Mouse (Mus musculus): ENCODE results near the gene Cstf3. TPM values are rescaled to one million over a fixed set of nuclear protein-coding genes. Genes with fewer than 3 reads are reported as not detected.

Gene Cstf3
- polyA plus RNA-seq, 1 experiment from 2014 or later, result 91.1 TPM

- ATAC-seq (ENCODE audit: insufficient read depth, low FRiP score, low TSS enrichment) (no peak), DNase-seq (ENCODE audit: low spot score) (no peak)
- no peaks in the 10 kb centered on the region for H3K27me3 ChIP-seq (ENCODE audit: control insufficient read depth, insufficient read depth, low read length)
- H3K36me3 ChIP-seq (ENCODE audit: control insufficient read depth, insufficient read depth, low read length), result no peaks in the 10 kb centered on the region
- H3K4me2 ChIP-seq (ENCODE audit: low read depth), result no peak overlapping the region
- H3K9me3 ChIP-seq (ENCODE audit: control insufficient read depth, low read length), result no peaks in the 10 kb centered on the region
- no peaks in the 10 kb centered on the region for H3K4me1 ChIP-seq (ENCODE audit: control insufficient read depth, insufficient read depth, low read length)
- H3K4me3 ChIP-seq (ENCODE audit: low read depth, low read length), result no peak overlapping the region
- no peak overlapping the region for H3K9ac ChIP-seq (ENCODE audit: low read length)
- no peak overlapping the region for H3K27ac ChIP-seq (ENCODE audit: low read depth, low read length)
- WGBS, result 82% methylated on average over 6 of the region's 6 CpGs
These were observed 18.3 kb upstream of the Cstf3 start for GRCm38 (mm10) chr2:104572066-104572465.

GRCm38 (mm10) chr2:104576216-104576615, 14.1 kb upstream of the Cstf3 start:
- H3K36me3 ChIP-seq (ENCODE audit: control insufficient read depth, insufficient read depth, low read length), result no peaks in the 10 kb centered on the region
- WGBS, result 66% methylated on average over 5 of the region's 5 CpGs
- no peaks in the 10 kb centered on the region for H3K9me3 ChIP-seq (ENCODE audit: control insufficient read depth, low read length)
- no peaks in the 10 kb centered on the region for H3K4me1 ChIP-seq (ENCODE audit: control insufficient read depth, insufficient read depth, low read length)
- H3K4me2 ChIP-seq (ENCODE audit: low read depth), result no peak overlapping the region
- DNase-seq (ENCODE audit: low spot score) (no peak), ATAC-seq (ENCODE audit: insufficient read depth, low FRiP score, low TSS enrichment) (no peak)
- no peaks in the 10 kb centered on the region for H3K27me3 ChIP-seq (ENCODE audit: control insufficient read depth, insufficient read depth, low read length)
- no peak overlapping the region for H3K4me3 ChIP-seq (ENCODE audit: low read depth, low read length)
- no peak overlapping the region for H3K27ac ChIP-seq (ENCODE audit: low read depth, low read length)
- no peak overlapping the region for H3K9ac ChIP-seq (ENCODE audit: low read length)

DNA sequence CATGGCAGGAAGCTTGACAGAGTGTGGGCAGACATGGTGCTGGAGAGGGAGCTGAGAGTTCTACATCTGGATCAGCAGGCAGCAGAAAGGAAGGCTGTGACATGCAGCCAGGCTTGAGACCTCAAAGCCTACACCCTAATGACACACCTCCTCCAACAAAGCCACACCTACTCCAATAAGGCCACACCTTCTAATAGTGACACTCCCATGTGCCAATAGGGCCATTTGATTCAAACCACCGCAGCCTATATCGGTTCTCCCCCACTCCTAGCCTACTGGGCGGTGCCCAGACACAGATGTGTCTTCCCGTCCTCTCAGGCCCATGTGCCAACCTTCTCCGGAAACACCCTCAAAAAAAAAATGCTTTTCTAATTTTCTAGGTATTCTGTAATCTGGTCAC, 12.3 kb upstream of the Cstf3 start:
- ATAC-seq (ENCODE audit: insufficient read depth, low FRiP score, low TSS enrichment), result no peak

DNA sequence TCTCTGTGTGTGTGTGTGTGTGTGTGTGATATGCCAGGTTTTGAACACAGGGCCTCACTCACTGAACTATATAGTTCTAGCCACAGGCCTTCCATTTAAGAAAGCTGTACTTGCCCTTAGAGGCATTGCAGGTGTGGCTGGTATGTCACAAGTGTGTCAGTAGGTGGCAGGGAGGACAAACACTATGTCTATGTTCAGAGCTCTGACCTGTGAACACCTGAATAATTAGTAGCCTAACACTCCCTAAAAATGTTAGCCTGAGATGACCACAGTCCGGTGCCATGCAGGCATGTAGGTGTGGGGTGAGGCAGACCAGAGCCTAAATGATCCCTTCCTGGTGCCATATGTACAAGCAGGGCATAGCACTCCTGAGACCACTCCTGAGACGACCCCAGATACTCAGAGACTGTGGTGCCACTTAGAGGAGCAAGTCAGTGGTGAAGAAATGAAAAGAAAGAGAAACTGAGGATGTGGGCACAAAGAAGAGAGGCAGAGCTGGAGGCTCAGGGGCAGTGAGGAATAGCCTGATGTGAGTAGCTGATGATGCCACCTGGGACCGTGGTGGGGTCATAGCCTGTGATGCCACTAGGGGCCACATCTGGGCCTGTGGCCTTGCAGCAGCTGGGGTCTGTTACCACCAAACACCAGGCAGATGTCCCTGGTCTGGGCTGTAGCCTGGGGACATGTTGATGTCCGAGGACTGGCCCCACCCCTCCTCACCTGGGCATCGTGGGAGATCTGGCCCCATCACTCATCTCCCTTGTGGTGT, 11.3 kb upstream of the Cstf3 start:
- Histone ChIP-seq H3K36me3 (ENCODE audit: control insufficient read depth, insufficient read depth, low read length) (no peaks in the 10 kb centered on the region), H3K27ac (ENCODE audit: low read depth, low read length) (no peak overlapping the region), H3K4me3 (ENCODE audit: low read depth, low read length) (no peak overlapping the region), H3K9ac (ENCODE audit: low read length) (no peak overlapping the region), H3K4me1 (ENCODE audit: control insufficient read depth, insufficient read depth, low read length) (no peaks in the 10 kb centered on the region), H3K9me3 (ENCODE audit: control insufficient read depth, low read length) (no peaks in the 10 kb centered on the region), H3K27me3 (ENCODE audit: control insufficient read depth, insufficient read depth, low read length) (no peaks in the 10 kb centered on the region), H3K4me2 (ENCODE audit: low read depth) (no peak overlapping the region)
- 82% methylated on average over 5 of the region's 5 CpGs for WGBS
- ATAC-seq (ENCODE audit: insufficient read depth, low FRiP score, low TSS enrichment) (no peak), DNase-seq (ENCODE audit: low spot score) (no peak)

More for the DNA sequence above, 12.3 kb upstream of the Cstf3 start:
- DNase-seq (ENCODE audit: low spot score), result no peak
- Histone ChIP-seq H3K9me3 (ENCODE audit: control insufficient read depth, low read length) (no peaks in the 10 kb centered on the region), H3K4me1 (ENCODE audit: control insufficient read depth, insufficient read depth, low read length) (no peaks in the 10 kb centered on the region), H3K36me3 (ENCODE audit: control insufficient read depth, insufficient read depth, low read length) (no peaks in the 10 kb centered on the region), H3K27me3 (ENCODE audit: control insufficient read depth, insufficient read depth, low read length) (no peaks in the 10 kb centered on the region), H3K4me2 (ENCODE audit: low read depth) (no peak overlapping the region), H3K27ac (ENCODE audit: low read depth, low read length) (no peak overlapping the region), H3K9ac (ENCODE audit: low read length) (no peak overlapping the region), H3K4me3 (ENCODE audit: low read depth, low read length) (no peak overlapping the region)
- WGBS, result 72% methylated on average over 5 of the region's 5 CpGs

- Histone ChIP-seq H3K27me3 (ENCODE audit: control insufficient read depth, insufficient read depth, low read length) (no peaks in the 10 kb centered on the region), H3K4me1 (ENCODE audit: control insufficient read depth, insufficient read depth, low read length) (no peaks in the 10 kb centered on the region), H3K4me3 (ENCODE audit: low read depth, low read length) (no peak overlapping the region), H3K27ac (ENCODE audit: low read depth, low read length) (no peak overlapping the region), H3K9me3 (ENCODE audit: control insufficient read depth, low read length) (no peaks in the 10 kb centered on the region), H3K4me2 (ENCODE audit: low read depth) (no peak overlapping the region), H3K36me3 (ENCODE audit: control insufficient read depth, insufficient read depth, low read length) (no peaks in the 10 kb centered on the region), H3K9ac (ENCODE audit: low read length) (no peak overlapping the region)
- 80% methylated on average over 7 of the region's 7 CpGs for WGBS
- DNase-seq (ENCODE audit: low spot score) (no peak), ATAC-seq (ENCODE audit: insufficient read depth, low FRiP score, low TSS enrichment) (no peak)
These were observed 10.4 kb upstream of the Cstf3 start for GRCm38 (mm10) chr2:104579784-104580446.

DNA sequence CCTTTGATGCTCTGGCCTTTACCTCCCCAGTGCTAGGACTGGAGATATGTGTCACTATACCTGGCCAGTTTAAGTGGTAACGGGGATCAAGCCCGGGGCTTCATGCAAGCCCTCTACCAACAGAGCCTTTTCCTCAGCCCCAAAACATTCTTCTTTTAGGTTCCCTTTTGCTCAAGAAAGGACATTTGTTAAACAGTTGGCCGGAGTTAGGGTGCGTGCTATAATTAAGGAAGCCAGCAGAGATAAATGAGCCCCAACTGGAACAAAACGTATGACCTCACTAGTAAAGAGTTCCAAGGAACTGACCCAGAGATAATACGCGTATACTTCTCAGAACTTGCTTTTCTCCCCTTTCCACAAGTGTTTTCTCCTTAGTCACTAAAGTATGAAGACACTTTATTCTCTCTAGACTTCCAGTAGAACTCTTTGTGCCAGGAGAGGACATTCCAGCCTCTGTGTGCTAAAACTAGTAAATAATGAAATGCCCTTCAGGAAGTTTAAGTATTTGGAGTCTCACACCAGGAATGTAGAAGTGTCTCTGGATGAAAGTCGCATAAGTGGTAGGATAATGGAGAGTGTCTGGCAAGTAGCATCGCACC, 8.9 kb upstream of the Cstf3 start:
- 74% methylated on average over 9 of the region's 9 CpGs for WGBS
- H3K9ac ChIP-seq (ENCODE audit: low read length), result no peak overlapping the region
- DNase-seq (ENCODE audit: low spot score), result no peak

GRCm38 (mm10) chr2:104583032-104583431, 7.3 kb upstream of the Cstf3 start:
- no peak for DNase-seq (ENCODE audit: low spot score)
- H3K9ac ChIP-seq (ENCODE audit: low read length), result no peak overlapping the region
- H3K27ac ChIP-seq (ENCODE audit: low read depth, low read length), result no peak overlapping the region
- H3K27me3 ChIP-seq (ENCODE audit: control insufficient read depth, insufficient read depth, low read length), result no peaks in the 10 kb centered on the region
- WGBS, result 76% methylated on average over 6 of the region's 6 CpGs
- H3K36me3 ChIP-seq (ENCODE audit: control insufficient read depth, insufficient read depth, low read length), result no peaks in the 10 kb centered on the region
- H3K4me1 ChIP-seq (ENCODE audit: control insufficient read depth, insufficient read depth, low read length), result no peaks in the 10 kb centered on the region
- no peaks in the 10 kb centered on the region for H3K9me3 ChIP-seq (ENCODE audit: control insufficient read depth, low read length)
- no peak overlapping the region for H3K4me2 ChIP-seq (ENCODE audit: low read depth)
- no peak for ATAC-seq (ENCODE audit: insufficient read depth, low FRiP score, low TSS enrichment)
- H3K4me3 ChIP-seq (ENCODE audit: low read depth, low read length), result no peak overlapping the region

More for the DNA sequence above, 8.9 kb upstream of the Cstf3 start:
- no peaks in the 10 kb centered on the region for H3K36me3 ChIP-seq (ENCODE audit: control insufficient read depth, insufficient read depth, low read length)
- H3K4me3 ChIP-seq (ENCODE audit: low read depth, low read length), result no peak overlapping the region
- H3K9me3 ChIP-seq (ENCODE audit: control insufficient read depth, low read length), result no peaks in the 10 kb centered on the region
- H3K27ac ChIP-seq (ENCODE audit: low read depth, low read length), result no peak overlapping the region
- H3K27me3 ChIP-seq (ENCODE audit: control insufficient read depth, insufficient read depth, low read length), result no peaks in the 10 kb centered on the region
- H3K4me2 ChIP-seq (ENCODE audit: low read depth), result no peak overlapping the region
- no peaks in the 10 kb centered on the region for H3K4me1 ChIP-seq (ENCODE audit: control insufficient read depth, insufficient read depth, low read length)
- ATAC-seq (ENCODE audit: insufficient read depth, low FRiP score, low TSS enrichment), result no peak

DNA sequence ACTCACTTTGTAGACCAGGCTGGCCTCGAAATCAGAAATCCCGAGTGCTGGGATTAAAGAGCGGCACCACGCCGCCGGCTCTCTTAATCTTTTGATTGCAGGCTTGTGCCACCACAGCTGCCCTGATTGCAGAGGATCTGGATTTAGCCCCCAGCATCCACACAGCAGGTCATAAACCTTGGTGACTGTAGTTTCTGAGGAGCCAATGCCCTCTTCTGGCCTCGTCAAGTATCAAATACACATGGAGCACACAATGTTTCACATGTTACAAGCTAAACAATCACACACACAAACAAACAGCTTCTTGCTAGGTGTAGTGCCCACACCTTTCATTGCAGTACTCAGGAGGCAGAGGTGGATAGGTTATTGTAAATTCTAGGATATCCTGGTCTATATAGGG, 6.1 kb upstream of the Cstf3 start:
- H3K9ac ChIP-seq (ENCODE audit: low read length), result no peak overlapping the region
- no peak overlapping the region for H3K27ac ChIP-seq (ENCODE audit: low read depth, low read length)
- no peaks in the 10 kb centered on the region for H3K4me1 ChIP-seq (ENCODE audit: control insufficient read depth, insufficient read depth, low read length)
- WGBS, result 86% methylated on average over 7 of the region's 7 CpGs
- no peak overlapping the region for H3K4me2 ChIP-seq (ENCODE audit: low read depth)
- no peaks in the 10 kb centered on the region for H3K36me3 ChIP-seq (ENCODE audit: control insufficient read depth, insufficient read depth, low read length)
- ATAC-seq (ENCODE audit: insufficient read depth, low FRiP score, low TSS enrichment) (no peak), DNase-seq (ENCODE audit: low spot score) (no peak)
- H3K9me3 ChIP-seq (ENCODE audit: control insufficient read depth, low read length), result no peaks in the 10 kb centered on the region
- H3K4me3 ChIP-seq (ENCODE audit: low read depth, low read length), result no peak overlapping the region
- no peaks in the 10 kb centered on the region for H3K27me3 ChIP-seq (ENCODE audit: control insufficient read depth, insufficient read depth, low read length)

DNA sequence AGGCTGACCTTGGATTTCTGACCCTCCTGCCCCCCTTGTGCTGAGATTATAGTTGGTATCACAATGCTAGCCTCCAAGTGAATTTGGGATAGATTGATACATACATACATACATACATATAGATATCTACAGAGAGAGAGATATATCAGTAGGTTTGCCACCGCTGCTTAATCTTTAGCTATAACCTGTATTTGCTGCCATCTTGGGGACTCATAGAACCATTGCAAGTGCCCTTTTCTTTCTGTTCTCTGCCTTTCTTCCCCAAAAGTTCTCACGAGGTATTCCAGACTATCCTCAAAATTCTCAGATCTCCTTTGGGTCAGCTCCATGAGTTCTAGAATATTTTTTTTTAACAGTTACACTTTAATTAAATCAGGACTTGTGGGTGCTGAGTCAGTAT, 4.7 kb upstream of the Cstf3 start:
- Histone ChIP-seq H3K27me3 (ENCODE audit: control insufficient read depth, insufficient read depth, low read length) (no peaks in the 10 kb centered on the region), H3K4me2 (ENCODE audit: low read depth) (no peak overlapping the region), H3K36me3 (ENCODE audit: control insufficient read depth, insufficient read depth, low read length) (no peaks in the 10 kb centered on the region), H3K9ac (ENCODE audit: low read length) (no peak overlapping the region), H3K4me3 (ENCODE audit: low read depth, low read length) (no peak overlapping the region), H3K9me3 (ENCODE audit: control insufficient read depth, low read length) (no peaks in the 10 kb centered on the region), H3K27ac (ENCODE audit: low read depth, low read length) (no peak overlapping the region), H3K4me1 (ENCODE audit: control insufficient read depth, insufficient read depth, low read length) (no peaks in the 10 kb centered on the region)
- WGBS, result 63% methylated on average over 2 of the region's 2 CpGs
- no peak for ATAC-seq (ENCODE audit: insufficient read depth, low FRiP score, low TSS enrichment)
- DNase-seq (ENCODE audit: low spot score), result no peak
